Mouse (Mus musculus) neural tube, embryonic 11.5 days (tissue): ENCODE measurements around the gene Zfp428. TPM values are rescaled to one million over a fixed set of nuclear protein-coding genes. Genes with fewer than 3 reads are reported as not detected.

Experiments
- ATAC-seq: fragments of 200-750 bp; cut with Nextera tagmentation; 2 replicates; pipeline ENCODE4 v1.8.0; 2017; ENCODE audit warnings: moderate number of reproducible peaks, mild to moderate bottlenecking, moderate TSS enrichment, moderate library complexity; ENCODE audit not compliant: insufficient read depth, low FRiP score, low TSS enrichment
- DNase-seq: peaks from one replicate; pipeline ENCODE4 v3.0.0-alpha.2; 2015; ENCODE audit warnings: low spot score
- H3K27ac ChIP-seq: fragments of 300-500 bp; sonication (generic); 2 replicates; pipeline ENCODE4 v1.5.1; 2014; ENCODE audit warnings: low read depth, mild to moderate bottlenecking, low read length
- H3K27me3 ChIP-seq: fragments of 300-500 bp; sonication (generic); 2 replicates; pipeline ENCODE4 v1.6.1; 2014; ENCODE audit warnings: mild to moderate bottlenecking, low read length, mixed read lengths; ENCODE audit not compliant: control insufficient read depth, insufficient read depth
- H3K36me3 ChIP-seq: fragments of 300-500 bp; sonication (generic); 2 replicates; pipeline ENCODE4 v1.6.1; 2014; ENCODE audit warnings: mild to moderate bottlenecking, low read length, moderate library complexity, mixed read lengths; ENCODE audit not compliant: control insufficient read depth, insufficient read depth
- H3K4me1 ChIP-seq: fragments of 300-500 bp; sonication (generic); 2 replicates; pipeline ENCODE4 v1.6.1; 2014; ENCODE audit warnings: low read length, mixed read lengths; ENCODE audit not compliant: control insufficient read depth, insufficient read depth
- H3K4me2 ChIP-seq: fragments of 300-500 bp; sonication (generic); 2 replicates; pipeline ENCODE4 v1.6.1; 2014; ENCODE audit warnings: low read depth, mild to moderate bottlenecking, moderate library complexity
- H3K4me3 ChIP-seq: fragments of 300-500 bp; sonication (generic); 2 replicates; pipeline ENCODE4 v1.5.1; 2014; ENCODE audit warnings: low read depth, low read length
- H3K9ac ChIP-seq: fragments of 300-500 bp; sonication (generic); 2 replicates; pipeline ENCODE4 v1.6.1; 2014; ENCODE audit warnings: mild to moderate bottlenecking, low read length
- H3K9me3 ChIP-seq: fragments of 300-500 bp; sonication (generic); 2 replicates; pipeline ENCODE4 v1.6.1; 2016; ENCODE audit warnings: low read length; ENCODE audit not compliant: control insufficient read depth
- WGBS: fragments of 180-500 bp; shearing (Covaris S2); extraction: QIAGEN DNeasy Blood & Tissue Kit; methylation state at CpG from one replicate; pipeline ENCODE4 v1.1.7; 2014; 5-methylcytosine and 5-hydroxymethylcytosine counted together
- polyA plus RNA-seq: library from polyadenylated mRNA; unstranded; fragments of >200 nt; fragmentation: Nextera tagmentation; extraction: Ambion mirVana; gene quantifications from 2 replicates; pipeline ENCODE4 v1.2.1, GENCODE M21; 2014

The Zfp428 gene
- polyA plus RNA-seq, 1 experiment from 2014 or later = 69.2 TPM

GRCm38 (mm10) chr7:24533806-24534205, 27.0 kb downstream of the Zfp428 start:
- WGBS = 13% methylated on average over 40 of the region's 42 CpGs
- H3K9me3 ChIP-seq = no peaks in the 10 kb centered on the region
- no peak for DNase-seq
- peaks cover 5% of the 10 kb centered on the region for H3K36me3 ChIP-seq
- peaks cover 16% of the 10 kb centered on the region for H3K27me3 ChIP-seq
- no peak overlapping the region for H3K27ac ChIP-seq
- peaks cover 15% of the 10 kb centered on the region; the same call in 1 of the 2 replicates for H3K4me1 ChIP-seq
- H3K4me2 ChIP-seq = no peak overlapping the region; the same call in 1 of the 2 replicates
- ATAC-seq = no peak
- H3K9ac ChIP-seq = no peak overlapping the region; the same call in 1 of the 2 replicates
- H3K4me3 ChIP-seq = no peak overlapping the region; the same call in 1 of the 2 replicates

GRCm38 (mm10) chr7:24534301-24534700, 27.5 kb downstream of the Zfp428 start:
- peaks cover 15% of the 10 kb centered on the region; the same call in 1 of the 2 replicates for H3K4me1 ChIP-seq
- peaks cover 5% of the 10 kb centered on the region for H3K36me3 ChIP-seq
- no peak overlapping the region for H3K27ac ChIP-seq
- WGBS = 28% methylated on average over 19 of the region's 19 CpGs
- peaks cover 16% of the 10 kb centered on the region for H3K27me3 ChIP-seq
- no peaks in the 10 kb centered on the region for H3K9me3 ChIP-seq
- DNase-seq = no peak
- no peak overlapping the region; the same call in 1 of the 2 replicates for H3K4me2 ChIP-seq
- H3K4me3 ChIP-seq = no peak overlapping the region; the same call in 1 of the 2 replicates
- H3K9ac ChIP-seq = no peak overlapping the region
- no peak for ATAC-seq

- Histone ChIP-seq H3K36me3 (peaks cover 5% of the 10 kb centered on the region), H3K27me3 (peaks cover 16% of the 10 kb centered on the region), H3K4me3 (no peak overlapping the region), H3K27ac (no peak overlapping the region), H3K4me1 (peaks cover 8% of the 10 kb centered on the region; the same call in 1 of the 2 replicates), H3K9me3 (no peaks in the 10 kb centered on the region), H3K4me2 (no peak overlapping the region), H3K9ac (no peak overlapping the region)
- ATAC-seq (no peak), DNase-seq (no peak)
- 73% methylated on average over 4 of the region's 4 CpGs for WGBS
Observed at GRCm38 (mm10) chr7:24537081-24537480, 30.3 kb downstream of the Zfp428 start.

GRCm38 (mm10) chr7:24537591-24537990, 30.8 kb downstream of the Zfp428 start:
- peaks cover 5% of the 10 kb centered on the region for H3K36me3 ChIP-seq
- H3K9ac ChIP-seq = no peak overlapping the region
- H3K4me1 ChIP-seq = 0 out of 2 replicates have a peak, but pooled peaks cover 8% of the 10 kb centered on the region
- ATAC-seq (no peak), DNase-seq (no peak)
- WGBS = 82% methylated on average over 5 of the region's 5 CpGs
- H3K4me3 ChIP-seq = no peak overlapping the region
- no peak overlapping the region for H3K27ac ChIP-seq
- no peak overlapping the region for H3K4me2 ChIP-seq
- no peaks in the 10 kb centered on the region for H3K9me3 ChIP-seq
- peaks cover 14% of the 10 kb centered on the region for H3K27me3 ChIP-seq

DNA sequence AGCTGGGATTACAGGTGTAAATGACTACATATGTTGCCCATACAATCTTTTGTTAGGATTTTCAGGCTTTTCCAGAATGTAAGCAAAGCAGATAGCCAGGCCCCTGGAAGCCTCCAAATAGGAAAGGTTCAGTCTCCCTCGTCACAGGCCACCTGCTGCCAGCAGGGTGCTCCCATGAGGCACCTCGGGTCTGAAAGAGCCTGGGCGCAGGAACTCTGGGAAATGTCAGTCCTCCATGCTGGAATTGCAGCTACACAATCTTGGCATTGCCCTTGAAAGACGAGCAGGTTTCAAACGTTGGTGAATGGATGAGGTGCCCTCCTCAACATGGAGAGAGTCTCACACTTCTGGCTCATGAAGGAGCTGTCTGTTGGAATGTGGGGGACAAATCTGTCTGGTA, 31.3 kb downstream of the Zfp428 start:
- no peaks in the 10 kb centered on the region for H3K9me3 ChIP-seq
- H3K27me3 ChIP-seq = peaks cover 12% of the 10 kb centered on the region
- H3K27ac ChIP-seq = no peak overlapping the region
- H3K9ac ChIP-seq = no peak overlapping the region
- H3K36me3 ChIP-seq = peaks cover 5% of the 10 kb centered on the region
- H3K4me1 ChIP-seq = 0 out of 2 replicates have a peak, but pooled peaks cover 8% of the 10 kb centered on the region
- DNase-seq (no peak), ATAC-seq (no peak)
- 46% methylated on average over 5 of the region's 5 CpGs for WGBS
- no peak overlapping the region for H3K4me2 ChIP-seq
- H3K4me3 ChIP-seq = no peak overlapping the region

- Histone ChIP-seq H3K4me1 (0 out of 2 replicates have a peak, but pooled peaks cover 5% of the 10 kb centered on the region), H3K4me2 (no peak overlapping the region), H3K9ac (no peak overlapping the region), H3K27ac (no peak overlapping the region), H3K27me3 (peaks cover 6% of the 10 kb centered on the region), H3K36me3 (peaks cover 3% of the 10 kb centered on the region), H3K4me3 (no peak overlapping the region), H3K9me3 (no peaks in the 10 kb centered on the region)
- 77% methylated on average over 5 of the region's 5 CpGs for WGBS
- DNase-seq (no peak), ATAC-seq (no peak)
Observed at GRCm38 (mm10) chr7:24538701-24539100, 31.9 kb downstream of the Zfp428 start.

- H3K4me3 ChIP-seq = no peak overlapping the region
- no peaks in the 10 kb centered on the region for H3K27me3 ChIP-seq
- H3K9me3 ChIP-seq = no peaks in the 10 kb centered on the region
- 90% methylated on average over 4 of the region's 4 CpGs for WGBS
- H3K36me3 ChIP-seq = peaks cover 3% of the 10 kb centered on the region; the same call in 1 of the 2 replicates
- H3K4me2 ChIP-seq = no peak overlapping the region
- no peak overlapping the region for H3K27ac ChIP-seq
- H3K9ac ChIP-seq = no peak overlapping the region
- H3K4me1 ChIP-seq = no peaks in the 10 kb centered on the region
- ATAC-seq = no peak
- DNase-seq = no peak
Observed at GRCm38 (mm10) chr7:24539686-24540085, 32.9 kb downstream of the Zfp428 start.

- WGBS = 85% methylated on average over 2 of the region's 2 CpGs
- no peak for DNase-seq
- ATAC-seq = no peak
Observed at GRCm38 (mm10) chr7:24544506-24544905, 37.7 kb downstream of the Zfp428 start.

DNA sequence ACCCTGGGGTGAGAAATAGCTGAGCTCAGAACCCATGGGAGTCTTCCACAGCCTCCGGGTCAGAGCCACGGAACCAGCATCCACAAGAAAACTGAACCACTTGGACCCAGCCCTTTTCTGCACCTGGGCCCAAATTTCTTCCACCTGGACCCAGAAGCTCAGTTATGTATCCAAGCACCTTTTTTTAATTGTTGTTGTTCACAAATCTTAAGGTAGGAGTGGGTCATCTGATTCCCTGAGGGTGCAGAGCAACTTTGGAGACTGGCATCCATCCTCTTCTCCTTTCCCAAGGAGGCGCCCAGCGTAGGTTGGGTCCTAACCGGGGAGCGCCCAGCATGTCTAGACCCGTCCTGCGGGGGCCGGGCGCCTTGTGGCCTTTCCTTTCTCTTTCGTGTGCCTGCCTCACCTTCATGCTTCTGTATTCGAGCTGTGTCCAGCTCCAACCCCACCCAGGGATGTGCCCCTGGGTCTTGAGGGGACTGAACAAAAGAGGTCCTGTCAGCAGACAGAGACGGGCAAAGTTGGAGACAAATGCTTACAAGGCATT, 39.3 kb downstream of the Zfp428 start, which contains the start of the genes Pinlyp and Xrcc1:
Gene Pinlyp (minus strand): TSS at position 51 of the 547 bp plus-strand sequence.
Gene Xrcc1 (plus strand): TSS at position 222 of the 547 bp plus-strand sequence.
- Histone ChIP-seq H3K36me3 (no peaks in the 10 kb centered on the region), H3K4me2 (peak within 1 kb of the TSS; percentile 52), H3K27ac (peak within 1 kb of the TSS; percentile 42; the same call in 1 of the 2 replicates), H3K9ac (peak within 1 kb of the TSS; percentile 71), H3K4me1 (0 out of 2 replicates have a peak, but pooled peaks cover 4% of the 10 kb centered on the region), H3K9me3 (no peaks in the 10 kb centered on the region), H3K4me3 (peak within 1 kb of the TSS; percentile 73), H3K27me3 (no peaks in the 10 kb centered on the region)
- peak; percentile 1; the same call in 1 of the 2 replicates for ATAC-seq
- DNase-seq = no peak
- 38% methylated on average over 13 of the region's 13 CpGs for WGBS

More at GRCm38 (mm10) chr7:24544506-24544905, 37.7 kb downstream of the Zfp428 start:
- Histone ChIP-seq H3K4me3 (no peak overlapping the region), H3K4me2 (no peak overlapping the region), H3K36me3 (no peaks in the 10 kb centered on the region), H3K9ac (no peak overlapping the region), H3K27ac (no peak overlapping the region), H3K9me3 (no peaks in the 10 kb centered on the region), H3K27me3 (no peaks in the 10 kb centered on the region), H3K4me1 (0 out of 2 replicates have a peak, but pooled peaks cover 4% of the 10 kb centered on the region)
